Mouse (Mus musculus) embryonic facial prominence, embryonic 10.5 days (tissue): ENCODE data around the gene Lrrc18. TPM values are rescaled to one million over a fixed set of nuclear protein-coding genes. Genes with fewer than 3 reads are reported as not detected.

Experiments
- DNase-seq: peaks from one replicate; pipeline ENCODE4 v3.0.0-alpha.2; 2017; ENCODE audit warnings: low spot score
- H3K27ac ChIP-seq: fragments of 300-500 bp; sonication (generic); replicated peaks from 2 replicates; pipeline ENCODE4 v1.5.1; 2016; ENCODE audit warnings: mild to moderate bottlenecking
- H3K27me3 ChIP-seq: fragments of 300-500 bp; sonication (generic); replicated peaks from 2 replicates; pipeline ENCODE4 v1.6.1; 2016; ENCODE audit warnings: low read depth, mild to moderate bottlenecking; ENCODE audit not compliant: poor library complexity, severe bottlenecking
- H3K36me3 ChIP-seq: fragments of 300-500 bp; sonication (generic); replicated peaks from 2 replicates; pipeline ENCODE4 v1.6.1; 2016; ENCODE audit warnings: mild to moderate bottlenecking, moderate library complexity
- H3K4me1 ChIP-seq: fragments of 300-500 bp; sonication (generic); 2 replicates; pipeline ENCODE4 v1.6.1; 2016
- H3K4me3 ChIP-seq: fragments of 300-500 bp; sonication (generic); 2 replicates; pipeline ENCODE4 v1.5.1; 2016; ENCODE audit warnings: mild to moderate bottlenecking, moderate library complexity
- H3K9me3 ChIP-seq: fragments of 300-500 bp; sonication (generic); 2 replicates; pipeline ENCODE4 v1.6.1; 2016; ENCODE audit warnings: mild to moderate bottlenecking
- WGBS: fragments of 180-500 bp; shearing (Covaris S2); methylation state at CpG from one replicate; pipeline ENCODE4 v1.1.7; 2016; 5-methylcytosine and 5-hydroxymethylcytosine counted together
- polyA plus RNA-seq: library from polyadenylated mRNA; unstranded; fragments of >200 nt; fragmentation: Nextera tagmentation; extraction: Ambion mirVana; gene quantifications from 2 replicates; pipeline ENCODE4 v1.2.1, GENCODE M21; 2016

Lrrc18 gene
- polyA plus RNA-seq: 0.54 and 0.62 TPM in 2 replicates

GRCm38 (mm10) chr14:32991082-32991481 lies at the start of gene Lrrc18:
Lrrc18 (plus strand) TSS chr14:32991382.
- Histone ChIP-seq H3K4me3 (no peak within 1 kb of the TSS), H3K36me3 (no peaks in the 10 kb centered on the region), H3K27ac (no peak within 1 kb of the TSS), H3K27me3 (0 out of 2 replicates have a peak, but pooled peaks cover 4% of the 10 kb centered on the region), H3K4me1 (peaks cover 13% of the 10 kb centered on the region), H3K9me3 (no peaks in the 10 kb centered on the region)
- DNase-seq: no peak
- WGBS: 92% methylated on average over 2 of the region's 2 CpGs

DNA sequence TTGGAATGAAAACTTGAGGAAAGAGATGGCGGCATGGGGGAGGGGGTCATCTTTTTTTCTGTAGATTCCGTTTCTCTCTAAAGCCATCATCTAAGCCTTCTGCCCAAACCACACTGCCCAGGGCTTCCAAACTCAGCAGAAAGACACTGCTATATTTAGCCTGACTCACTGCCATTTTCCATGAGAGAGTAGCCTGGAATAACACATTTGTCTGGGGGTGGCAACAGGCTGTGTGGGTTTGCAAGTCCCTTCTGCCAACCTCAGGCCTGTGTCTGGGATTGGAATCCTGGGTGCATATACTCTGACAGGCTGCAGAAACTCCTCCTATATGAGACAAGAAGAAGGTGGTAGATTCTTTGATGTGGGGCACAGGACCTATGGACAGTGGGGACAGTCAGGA lies 43.7 kb upstream of the Lrrc18 start:
- Histone ChIP-seq H3K27ac (no peak overlapping the region), H3K4me3 (no peak overlapping the region), H3K36me3 (no peaks in the 10 kb centered on the region), H3K4me1 (peaks cover 16% of the 10 kb centered on the region), H3K27me3 (no peaks in the 10 kb centered on the region), H3K9me3 (no peaks in the 10 kb centered on the region)
- DNase-seq: no peak
- whole genome bisulfite sequencing: 93% methylated on average over 2 of the region's 2 CpGs

DNA sequence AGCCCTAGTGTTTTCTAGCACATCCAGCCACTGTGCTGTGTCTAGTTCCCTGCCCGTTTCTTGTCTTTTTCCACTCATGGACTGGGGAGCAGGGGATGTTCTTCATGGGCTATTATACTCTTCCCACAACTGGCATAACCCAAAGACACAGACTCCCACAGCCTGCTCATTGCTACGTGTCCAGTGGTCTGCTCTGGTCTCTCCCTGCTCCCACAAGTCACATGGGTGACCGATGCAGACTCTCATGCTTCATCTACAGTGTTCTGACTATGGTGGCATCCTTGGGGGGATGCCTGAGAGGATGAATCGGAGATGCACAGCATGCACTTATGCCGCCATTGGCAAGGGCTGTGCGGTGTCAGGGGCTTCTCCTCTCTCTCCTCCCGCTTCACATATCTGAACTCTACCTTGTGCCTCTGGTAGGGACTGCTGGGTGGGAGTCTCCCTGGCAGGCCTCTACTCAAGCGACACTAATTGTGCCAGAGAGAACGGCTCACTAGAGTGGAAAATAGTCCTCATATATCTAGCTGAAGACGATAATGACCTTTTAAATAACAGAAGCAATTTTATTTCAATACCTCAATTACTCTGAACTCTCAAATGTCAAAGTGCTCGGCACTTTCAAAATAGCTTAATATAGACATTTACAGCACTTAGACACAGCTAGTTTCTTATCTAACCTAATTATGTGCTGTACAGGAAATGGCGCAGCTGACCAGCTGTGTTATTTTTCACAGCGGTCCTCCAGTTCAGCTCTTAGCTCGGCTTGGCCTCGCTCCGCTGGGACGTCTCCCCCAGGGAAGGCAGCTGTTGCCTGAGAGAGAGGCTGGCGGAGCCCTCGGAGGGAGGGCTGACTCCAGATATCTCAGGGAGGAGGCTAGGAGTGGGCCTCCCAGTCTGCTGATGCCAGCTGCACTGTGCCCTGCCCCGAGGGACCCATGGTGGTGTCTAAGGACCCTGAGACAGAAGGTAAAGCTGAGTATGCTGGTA lies 40.6 kb upstream of the Lrrc18 start:
- H3K4me1 ChIP-seq: peaks cover 21% of the 10 kb centered on the region
- H3K9me3 ChIP-seq: no peaks in the 10 kb centered on the region
- H3K27me3 ChIP-seq: 0 out of 2 replicates have a peak, but pooled peaks cover 3% of the 10 kb centered on the region
- H3K36me3 ChIP-seq: no peaks in the 10 kb centered on the region
- peak; percentile 58 for DNase-seq
- WGBS: 58% methylated on average over 20 of the region's 20 CpGs
- no peak overlapping the region; the same call in 1 of the 2 replicates for H3K27ac ChIP-seq
- 0 out of 2 replicates have a peak overlapping the region, but pooled peaks have one; percentile 5 for H3K4me3 ChIP-seq

DNA sequence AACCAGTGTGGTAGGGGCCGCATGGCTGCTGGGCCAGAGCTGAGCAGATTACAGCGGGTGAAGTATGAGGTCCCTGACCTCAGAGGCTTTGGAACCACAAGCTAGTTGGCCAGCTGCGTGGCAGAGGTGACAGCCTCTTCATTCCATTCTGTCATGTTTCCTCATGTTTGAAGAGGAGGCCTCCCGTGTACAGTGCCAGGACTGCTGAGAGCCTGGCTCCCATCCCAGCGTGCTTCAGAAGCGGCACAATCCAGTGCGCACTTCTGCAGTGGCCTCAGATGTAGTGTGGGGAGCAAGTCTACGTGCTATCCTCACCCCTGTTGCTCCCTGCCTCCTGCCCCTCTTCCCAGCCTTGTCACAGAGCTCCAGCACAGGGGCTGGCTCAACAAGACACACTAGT lies 34.7 kb upstream of the Lrrc18 start:
- Histone ChIP-seq H3K27me3 (0 out of 2 replicates have a peak, but pooled peaks cover 10% of the 10 kb centered on the region), H3K36me3 (no peaks in the 10 kb centered on the region), H3K4me3 (no peak overlapping the region), H3K9me3 (no peaks in the 10 kb centered on the region), H3K27ac (no peak overlapping the region), H3K4me1 (peaks cover 18% of the 10 kb centered on the region)
- 87% methylated on average over 8 of the region's 8 CpGs for WGBS
- no peak for DNase-seq

- no peak overlapping the region for H3K27ac ChIP-seq
- H3K36me3 ChIP-seq: no peaks in the 10 kb centered on the region
- H3K4me3 ChIP-seq: no peak overlapping the region
- H3K27me3 ChIP-seq: 0 out of 2 replicates have a peak, but pooled peaks cover 10% of the 10 kb centered on the region
- H3K4me1 ChIP-seq: peaks cover 19% of the 10 kb centered on the region
- no peak for DNase-seq
- no peaks in the 10 kb centered on the region for H3K9me3 ChIP-seq
- WGBS: 55% methylated on average over 8 of the region's 8 CpGs
These were observed 32.5 kb upstream of the Lrrc18 start for GRCm38 (mm10) chr14:32958671-32959070.

DNA sequence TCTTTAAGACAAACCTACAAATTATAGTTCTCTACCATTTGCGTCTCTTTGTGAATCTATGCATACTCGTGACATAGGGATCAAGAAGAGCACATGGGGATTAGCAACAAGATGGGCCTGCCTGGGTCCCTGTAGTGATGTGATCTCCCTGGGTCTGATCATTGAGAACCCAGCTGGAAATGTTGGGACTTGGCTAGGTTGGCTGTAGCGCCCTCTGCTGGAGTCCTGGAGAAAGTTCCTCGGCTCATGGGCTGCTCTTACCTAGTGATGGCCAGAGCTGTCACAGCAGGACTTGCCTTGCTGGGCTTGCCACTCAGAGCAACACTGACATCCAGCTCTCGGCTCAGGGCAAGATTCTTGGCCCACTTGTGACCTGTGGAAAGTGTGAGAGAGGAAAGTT lies 30.7 kb upstream of the Lrrc18 start:
- no peak overlapping the region for H3K4me3 ChIP-seq
- WGBS: 37% methylated on average over 5 of the region's 5 CpGs
- no peak overlapping the region for H3K27ac ChIP-seq
- H3K4me1 ChIP-seq: peaks cover 33% of the 10 kb centered on the region
- H3K27me3 ChIP-seq: 0 out of 2 replicates have a peak, but pooled peaks cover 7% of the 10 kb centered on the region
- no peaks in the 10 kb centered on the region for H3K36me3 ChIP-seq
- no peaks in the 10 kb centered on the region for H3K9me3 ChIP-seq
- DNase-seq: peak; percentile 78

GRCm38 (mm10) chr14:32964742-32965141 lies 26.4 kb upstream of the Lrrc18 start:
- DNase-seq: peak; percentile 47
- Histone ChIP-seq H3K36me3 (no peaks in the 10 kb centered on the region), H3K27me3 (no peaks in the 10 kb centered on the region), H3K4me1 (peaks cover 33% of the 10 kb centered on the region), H3K9me3 (no peaks in the 10 kb centered on the region), H3K27ac (no peak overlapping the region), H3K4me3 (no peak overlapping the region)
- 60% methylated on average over 10 of the region's 10 CpGs for WGBS

- H3K4me3 ChIP-seq: no peak overlapping the region
- H3K36me3 ChIP-seq: no peaks in the 10 kb centered on the region
- H3K9me3 ChIP-seq: no peaks in the 10 kb centered on the region
- no peaks in the 10 kb centered on the region for H3K4me1 ChIP-seq
- 71% methylated on average over 9 of the region's 9 CpGs for WGBS
- DNase-seq: no peak
- no peaks in the 10 kb centered on the region; the same call in 1 of the 2 replicates for H3K27me3 ChIP-seq
- H3K27ac ChIP-seq: no peak overlapping the region
These were observed 20.5 kb upstream of the Lrrc18 start for GRCm38 (mm10) chr14:32970700-32971099.

DNA sequence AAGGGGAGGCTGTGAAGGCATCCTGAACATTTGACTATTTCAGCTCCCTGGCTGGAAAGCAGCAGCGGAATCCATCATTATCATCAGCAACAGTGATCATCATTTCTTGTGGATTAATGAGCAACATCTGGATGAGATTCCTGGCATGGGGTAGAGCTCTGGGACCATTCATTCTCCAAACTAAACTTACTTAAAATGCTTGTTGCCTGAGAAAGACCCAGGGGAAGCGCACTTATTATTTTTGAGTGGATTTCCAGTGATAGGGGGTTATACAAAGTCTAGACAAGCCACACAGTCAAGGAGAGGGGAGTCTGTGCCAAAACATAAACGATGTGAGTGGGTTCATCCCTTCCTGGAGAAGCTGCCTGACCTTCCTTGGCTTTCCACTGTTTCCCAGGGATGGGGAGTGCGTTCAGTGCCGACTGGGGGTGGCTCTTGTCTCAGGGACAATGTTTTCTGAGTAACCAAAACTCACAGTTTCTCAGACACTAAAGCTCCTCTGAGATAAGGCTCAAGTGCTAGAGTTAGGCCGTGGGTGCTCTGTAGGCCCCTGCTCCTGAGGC lies 6.9 kb upstream of the Lrrc18 start:
- WGBS: 80% methylated on average over 6 of the region's 6 CpGs
- Histone ChIP-seq H3K9me3 (no peaks in the 10 kb centered on the region), H3K27me3 (no peaks in the 10 kb centered on the region), H3K4me3 (no peak overlapping the region), H3K4me1 (0 out of 2 replicates have a peak, but pooled peaks cover 7% of the 10 kb centered on the region), H3K27ac (no peak overlapping the region), H3K36me3 (no peaks in the 10 kb centered on the region)
- DNase-seq: no peak

DNA sequence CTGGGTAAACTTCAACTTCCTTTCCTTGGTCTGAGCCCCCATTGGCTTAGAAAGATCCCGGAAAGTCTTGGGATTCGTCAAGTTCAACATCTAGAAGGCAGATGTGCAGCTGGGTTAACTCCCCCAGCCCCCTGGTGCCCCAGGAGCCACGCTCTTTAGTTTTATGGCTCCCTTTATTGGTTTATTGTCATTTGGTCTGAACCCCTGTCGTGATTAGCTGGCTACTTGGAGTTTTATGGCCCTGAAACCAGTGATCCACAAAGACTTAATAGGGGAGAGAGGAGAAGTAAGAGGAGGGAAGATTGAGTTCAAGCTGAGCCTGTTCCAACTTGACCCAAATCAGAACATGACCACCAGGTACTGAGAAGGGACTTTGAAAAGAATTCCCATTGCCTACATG lies 4.5 kb upstream of the Lrrc18 start:
- 71% methylated on average over 4 of the region's 4 CpGs for WGBS
- Histone ChIP-seq H3K4me1 (0 out of 2 replicates have a peak, but pooled peaks cover 7% of the 10 kb centered on the region), H3K9me3 (no peaks in the 10 kb centered on the region), H3K27ac (no peak overlapping the region), H3K36me3 (no peaks in the 10 kb centered on the region), H3K27me3 (no peaks in the 10 kb centered on the region), H3K4me3 (no peak overlapping the region)
- DNase-seq: no peak

DNA sequence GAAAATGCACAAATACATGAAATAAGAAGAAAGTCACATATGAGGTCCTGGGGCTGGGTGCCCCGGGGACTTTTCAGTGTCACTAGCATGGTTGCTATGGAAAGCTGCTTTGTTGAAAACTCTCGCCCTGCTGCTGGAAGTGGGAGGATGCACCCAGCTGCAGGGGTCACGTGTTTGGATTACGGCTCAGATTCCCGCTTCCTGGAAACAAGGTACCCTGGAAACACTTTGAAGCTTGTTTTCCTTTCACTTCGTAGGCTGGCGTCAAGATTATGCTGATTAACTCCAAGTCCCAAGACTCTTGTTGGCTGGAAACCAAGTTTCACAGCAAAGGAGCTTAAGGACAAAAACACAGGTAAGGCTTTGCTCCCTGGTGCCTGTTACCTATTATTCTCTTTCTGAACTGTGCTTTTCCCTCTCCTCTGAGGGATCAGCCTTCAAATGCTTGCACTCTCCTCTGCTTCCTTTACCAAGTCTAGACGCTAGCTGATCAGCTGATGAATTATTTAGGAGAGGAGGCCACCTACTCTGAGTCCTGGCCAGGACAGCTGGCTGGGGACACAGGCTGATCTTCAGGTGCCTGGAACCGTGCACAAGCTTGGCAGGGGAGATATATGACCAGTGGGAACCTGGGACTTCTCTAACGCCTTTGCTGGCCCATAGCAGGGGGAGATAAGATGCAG lies 3.9 kb downstream of the Lrrc18 start:
- Histone ChIP-seq H3K36me3 (no peaks in the 10 kb centered on the region), H3K27ac (peak overlapping the region; percentile 65), H3K4me3 (peak overlapping the region; percentile 36), H3K27me3 (0 out of 2 replicates have a peak, but pooled peaks cover 4% of the 10 kb centered on the region), H3K9me3 (no peaks in the 10 kb centered on the region), H3K4me1 (peaks cover 24% of the 10 kb centered on the region)
- peak; percentile 80 for DNase-seq
- whole genome bisulfite sequencing: 8% methylated on average over 10 of the region's 10 CpGs

GRCm38 (mm10) chr14:32999511-32999910 lies 8.3 kb downstream of the Lrrc18 start:
- H3K9me3 ChIP-seq: no peaks in the 10 kb centered on the region
- H3K4me3 ChIP-seq: no peak overlapping the region
- WGBS: 22% methylated on average over 10 of the region's 10 CpGs

More at GRCm38 (mm10) chr14:32999511-32999910, 8.3 kb downstream of the Lrrc18 start:
- no peak for DNase-seq
- H3K36me3 ChIP-seq: no peaks in the 10 kb centered on the region
- H3K4me1 ChIP-seq: peaks cover 29% of the 10 kb centered on the region
- peak overlapping the region; percentile 35; the same call in 1 of the 2 replicates for H3K27ac ChIP-seq
- 0 out of 2 replicates have a peak, but pooled peaks cover 4% of the 10 kb centered on the region for H3K27me3 ChIP-seq
